Mouse (Mus musculus) frontal cortex, adult (tissue): ENCODE measurements around the gene Olfr576.

Source experiments
- ATAC-seq: cut with Nextera tagmentation; 2 replicates; pipeline ENCODE4 v1.9.2; 2017; ENCODE audit warnings: mild to moderate bottlenecking, moderate library complexity, mixed read lengths; ENCODE audit not compliant: low TSS enrichment

Gene Olfr576

DNA sequence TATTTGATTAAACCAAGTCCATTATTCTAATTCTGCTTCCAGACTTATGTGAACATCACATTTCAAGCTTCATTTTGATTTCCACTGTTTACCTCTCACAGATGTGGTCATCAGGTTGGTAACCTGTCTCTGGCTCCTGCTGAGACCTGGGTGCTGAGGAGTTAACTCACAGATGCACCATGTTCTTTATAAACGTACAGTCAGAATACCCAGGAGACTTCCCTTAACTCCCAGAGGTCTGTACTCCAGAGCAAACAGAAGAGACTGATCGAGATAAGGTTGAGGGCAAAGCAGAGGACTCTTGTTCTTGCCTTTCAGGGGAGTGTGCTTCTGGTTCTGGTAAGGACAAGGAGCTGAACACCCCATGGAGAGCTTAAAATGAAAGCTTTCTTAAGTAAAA is at the start of gene Olfr576:
Olfr576 (plus strand) TSS at position 301 of the 400 bp plus-strand sequence.
- no peak for ATAC-seq

DNA sequence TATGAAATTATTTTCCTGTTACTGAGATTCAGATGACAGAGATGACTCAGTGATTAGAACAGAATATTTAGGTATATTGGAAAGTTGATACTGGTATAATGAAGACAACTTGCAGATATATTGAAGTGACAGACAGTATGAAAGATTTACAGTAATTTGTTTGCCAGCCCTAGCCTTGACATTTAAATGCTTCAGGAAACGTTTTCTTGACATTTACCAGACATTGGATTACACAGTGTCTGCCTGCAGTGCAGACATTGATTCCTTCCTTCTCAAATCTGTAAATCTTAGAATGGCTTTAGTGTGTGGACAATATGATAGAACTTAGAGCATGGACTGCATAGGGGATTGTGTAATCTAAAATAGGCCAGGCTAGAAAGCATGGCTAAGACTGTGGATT is 47.2 kb upstream of the Olfr576 start:
- ATAC-seq: no peak

DNA sequence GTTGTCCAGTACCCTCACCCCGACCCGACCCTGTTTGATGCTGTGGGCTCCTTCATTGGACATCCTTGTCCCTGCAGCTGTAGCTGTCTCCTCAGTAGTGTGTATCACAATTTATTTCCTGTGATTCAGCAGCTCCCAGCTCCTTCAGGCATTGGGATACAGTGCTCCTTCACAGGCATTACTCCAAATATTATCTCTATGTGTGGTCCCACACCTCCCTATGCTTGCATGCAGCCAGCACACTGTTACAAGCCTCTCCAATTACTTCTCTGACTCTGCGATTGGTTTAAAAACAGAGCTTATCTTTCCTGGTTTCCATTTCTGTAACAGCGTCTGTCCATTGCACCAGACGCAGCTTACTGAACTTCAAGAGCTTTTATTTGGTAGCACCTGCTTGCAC is 46.1 kb upstream of the Olfr576 start:
- ATAC-seq: no peak

DNA sequence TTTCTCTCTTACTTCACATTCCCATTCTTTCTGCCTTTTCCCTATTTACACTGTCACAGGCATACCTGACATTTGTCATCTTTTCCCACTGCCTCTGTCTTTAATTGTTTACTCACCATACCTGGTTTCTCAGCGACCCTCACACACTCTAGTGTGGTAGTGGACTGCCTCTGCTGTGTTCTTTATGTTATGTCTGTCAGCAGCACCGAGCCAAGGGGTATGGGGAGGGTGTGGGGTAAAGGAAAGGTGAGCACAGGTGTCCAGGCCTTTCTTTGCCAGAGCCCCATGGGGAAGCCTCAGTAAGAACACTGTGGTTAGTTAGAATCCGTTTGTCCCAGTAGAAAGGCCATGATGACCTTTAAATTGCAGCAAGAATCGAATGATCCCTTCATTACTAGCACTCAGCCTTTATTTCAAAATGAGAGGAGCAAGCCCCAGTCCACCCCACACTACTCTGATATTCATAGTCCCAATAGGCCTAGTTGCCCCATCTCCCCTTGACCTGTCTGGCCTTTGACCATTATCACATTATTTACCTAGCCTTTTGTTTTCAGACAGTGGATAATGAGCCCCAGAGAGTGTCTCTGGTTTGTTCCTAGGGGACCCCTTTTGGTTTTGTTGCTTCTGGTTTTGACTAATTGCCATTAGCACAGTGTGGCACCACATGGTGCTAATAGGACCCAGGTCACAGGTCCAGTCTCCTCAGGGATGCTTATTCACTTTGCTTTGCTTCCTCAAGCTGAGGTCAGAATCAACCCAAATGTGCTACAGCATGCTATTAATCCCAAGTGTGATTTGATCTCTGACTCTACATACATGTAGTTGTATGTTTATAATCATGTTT is 45.2 kb upstream of the Olfr576 start, which contains the start of gene Olfr571:
Olfr571 (minus strand) TSS at position 505 of the 844 bp plus-strand sequence.
- ATAC-seq: no peak

DNA sequence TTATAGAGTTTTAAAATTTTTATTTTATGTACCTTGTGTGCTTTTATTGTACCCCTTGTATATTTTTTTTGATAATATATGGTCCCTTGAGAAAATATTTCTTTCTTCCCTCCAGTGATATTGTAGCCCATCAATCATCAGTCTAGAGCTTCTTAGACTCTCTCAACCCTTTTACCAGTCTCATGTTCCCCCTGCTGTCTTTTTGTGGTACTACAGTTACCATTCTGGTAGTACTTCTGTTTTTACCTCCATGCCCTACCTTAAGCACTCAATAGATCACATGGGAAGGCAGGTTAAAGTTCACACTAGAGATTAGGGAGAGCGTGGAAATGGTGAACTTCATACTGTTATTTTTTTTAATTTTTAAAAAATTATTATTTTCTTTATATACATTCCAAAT is 42.8 kb upstream of the Olfr576 start:
- ATAC-seq: peak; percentile 73

DNA sequence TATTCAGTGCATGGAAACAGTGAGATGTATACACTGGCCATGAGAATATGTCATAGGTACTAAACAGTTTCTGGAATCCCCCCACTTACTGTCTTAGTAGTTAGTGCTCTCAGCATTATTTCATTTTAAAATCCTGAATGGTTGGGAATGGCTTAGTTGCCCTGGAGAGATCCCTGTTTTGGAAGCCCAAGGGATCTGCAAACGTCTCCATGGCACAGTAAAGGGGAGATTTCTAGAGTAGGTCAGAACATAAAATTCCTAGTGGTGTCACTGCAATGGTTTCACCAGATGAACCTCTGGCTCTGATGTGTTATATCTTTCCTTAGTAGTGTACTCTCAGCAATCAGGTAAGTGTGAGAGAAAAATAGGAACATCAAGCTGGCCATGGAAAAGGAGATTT is 38.4 kb upstream of the Olfr576 start, which contains the start of gene Olfr572:
Olfr572 (plus strand) TSS at position 301 of the 400 bp plus-strand sequence.
- no peak for ATAC-seq

DNA sequence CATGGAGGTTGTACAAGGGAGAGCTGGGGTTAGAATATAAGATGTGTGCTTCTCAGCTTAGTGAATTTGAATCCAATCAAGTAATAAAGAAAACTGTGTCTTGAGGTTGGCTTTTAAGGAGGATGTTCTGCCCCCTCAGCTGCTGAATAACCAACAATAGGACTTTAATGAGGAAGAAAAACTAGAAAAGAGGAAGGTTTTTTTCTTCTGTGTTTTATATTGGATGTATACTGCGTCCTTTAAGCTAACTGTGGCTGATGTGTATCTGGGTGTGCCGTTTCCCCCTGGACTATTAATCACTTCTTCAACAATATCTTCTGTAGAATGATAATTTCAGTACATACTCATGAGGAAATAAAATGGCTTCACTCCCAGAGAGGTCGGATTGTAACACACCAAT is 35.4 kb upstream of the Olfr576 start:
- ATAC-seq: no peak

DNA sequence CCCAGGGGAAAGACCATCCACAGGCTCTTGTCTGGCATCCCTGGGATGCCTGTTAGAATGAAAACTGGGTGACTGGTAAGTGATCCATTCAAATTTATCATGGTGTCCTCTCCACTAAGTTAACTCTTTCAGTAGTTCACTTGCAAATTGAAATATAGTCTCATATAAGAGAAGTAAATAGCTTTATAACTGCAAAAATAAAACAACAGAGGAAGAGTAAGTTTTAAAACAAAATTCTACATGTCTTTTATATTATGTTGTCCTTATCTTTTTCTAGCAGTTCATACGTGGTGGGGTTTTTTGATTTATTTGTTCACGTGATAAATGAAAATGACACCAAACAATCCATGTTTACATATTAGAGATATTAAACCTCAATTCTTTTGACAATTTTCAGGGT is 20.0 kb upstream of the Olfr576 start, which contains the start of gene Olfr573-ps1:
Olfr573-ps1 (minus strand) TSS at position 101 of the 400 bp plus-strand sequence.
- ATAC-seq: no peak

DNA sequence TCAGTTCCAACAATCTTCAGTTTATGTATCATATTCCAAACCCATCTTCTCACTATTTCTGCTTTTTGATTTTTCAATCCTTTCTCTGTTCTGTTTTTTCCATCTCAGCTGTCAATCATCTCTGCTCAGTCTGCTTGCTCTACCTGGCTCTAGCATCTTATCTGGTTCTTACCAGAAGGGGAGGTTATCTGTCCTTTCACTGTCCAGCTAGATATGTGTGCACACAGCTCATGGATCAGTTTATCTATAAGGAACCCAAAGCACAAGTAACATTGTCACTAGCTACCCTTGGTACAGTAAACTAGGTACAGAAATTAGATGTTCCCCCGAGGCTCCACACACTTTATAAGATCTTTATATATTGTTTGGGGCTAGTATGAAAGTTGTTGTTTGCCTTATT is 19.0 kb upstream of the Olfr576 start:
- no peak for ATAC-seq

DNA sequence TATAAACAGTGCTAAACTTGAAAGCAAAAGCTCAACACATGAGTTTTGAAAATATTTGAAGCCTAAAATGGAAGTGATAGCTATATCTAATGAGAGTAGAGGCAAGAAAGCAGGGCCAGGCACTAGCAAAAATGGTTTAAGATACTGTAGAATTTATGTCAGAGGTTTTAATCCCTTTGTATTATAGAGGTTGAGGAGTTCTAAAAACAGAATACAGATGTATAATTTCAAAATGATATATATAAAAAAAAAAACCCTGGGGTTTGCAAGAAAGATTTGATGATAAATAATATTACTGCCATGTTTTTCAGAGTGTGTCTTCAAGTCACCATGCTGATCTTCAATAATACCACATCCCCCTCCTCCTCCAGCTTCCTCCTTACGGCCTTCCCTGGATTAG is 14.3 kb upstream of the Olfr576 start, which contains the start of gene Olfr574:
Olfr574 (plus strand) TSS at position 301 of the 400 bp plus-strand sequence.
- ATAC-seq: no peak

DNA sequence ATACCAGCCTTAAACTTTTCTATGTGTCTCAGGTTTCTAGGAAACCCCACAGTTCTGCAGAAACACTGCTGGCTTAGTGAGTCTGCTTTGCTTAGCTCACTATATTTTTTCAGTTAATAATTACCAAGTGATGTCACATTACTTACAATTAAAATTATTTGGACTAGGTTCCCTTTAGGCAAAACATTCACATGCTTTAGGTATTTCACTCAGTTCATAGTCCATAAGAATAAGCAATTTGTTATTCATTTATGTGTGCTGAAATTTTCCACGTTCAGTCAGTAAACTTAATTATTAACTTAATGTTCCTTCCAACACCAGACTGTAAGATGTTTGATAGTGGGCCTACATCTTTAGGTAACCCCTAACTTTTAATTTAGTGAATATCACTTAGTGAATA is 11.7 kb upstream of the Olfr576 start:
- ATAC-seq: no peak

DNA sequence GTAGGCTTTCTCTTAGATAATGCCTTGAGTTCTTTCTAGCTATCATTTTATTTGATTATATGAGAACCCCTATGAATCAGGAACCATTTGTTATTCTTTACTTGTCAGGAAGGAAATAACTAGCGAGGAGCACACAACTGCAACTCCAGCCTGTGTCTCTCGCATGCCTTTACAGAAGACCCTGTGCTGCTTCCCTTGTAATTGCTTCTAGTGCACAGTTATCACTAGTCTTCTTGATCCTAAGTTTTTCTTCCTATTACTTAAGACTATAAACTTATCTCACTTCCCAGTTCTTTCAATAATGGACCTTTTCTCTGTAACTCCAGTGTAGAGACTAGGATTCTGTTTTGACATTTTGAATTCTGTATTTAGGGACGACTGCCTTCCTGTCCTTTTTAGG is 4.3 kb upstream of the Olfr576 start:
- ATAC-seq: no peak

DNA sequence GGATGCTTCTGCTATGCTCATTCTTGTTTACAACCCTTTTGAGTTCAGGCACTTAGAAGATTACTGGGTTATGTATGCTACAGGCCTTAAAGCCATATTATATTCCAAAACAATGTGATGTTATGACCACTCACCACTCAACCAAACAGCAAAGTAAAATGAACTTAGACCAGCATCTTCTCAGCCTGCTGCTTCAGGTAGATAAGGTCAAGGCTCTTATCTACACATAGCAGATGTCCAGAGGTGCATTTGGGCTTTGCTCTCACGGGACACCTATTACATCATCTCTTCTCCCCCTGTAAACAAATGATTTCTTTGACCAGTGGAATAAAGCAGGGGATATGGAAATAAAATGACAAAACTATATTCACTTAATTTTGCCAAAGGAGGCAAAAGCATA is 3.9 kb upstream of the Olfr576 start, which contains the start of gene Olfr575:
Olfr575 (minus strand) TSS at position 183 of the 400 bp plus-strand sequence.
- no peak for ATAC-seq

DNA sequence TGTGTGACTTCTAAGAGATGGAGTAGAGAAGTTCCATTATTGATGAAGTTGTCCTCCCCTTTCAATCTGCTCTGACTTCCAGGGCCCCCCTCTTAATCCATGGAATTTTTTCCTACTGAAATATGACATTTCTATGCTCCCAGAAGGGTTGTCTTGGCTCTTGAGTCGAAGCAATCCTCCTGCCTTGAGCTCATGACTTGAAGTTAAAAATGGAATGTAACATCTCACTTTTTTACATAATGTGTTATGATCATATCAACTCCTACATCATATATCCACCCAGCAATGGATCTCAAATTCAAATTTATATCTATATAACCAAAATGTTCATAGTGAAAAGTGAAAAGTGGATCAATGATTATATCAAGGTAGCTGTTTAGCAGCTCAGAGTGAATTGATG is 11.9 kb downstream of the Olfr576 start:
- peak; percentile 93 for ATAC-seq

DNA sequence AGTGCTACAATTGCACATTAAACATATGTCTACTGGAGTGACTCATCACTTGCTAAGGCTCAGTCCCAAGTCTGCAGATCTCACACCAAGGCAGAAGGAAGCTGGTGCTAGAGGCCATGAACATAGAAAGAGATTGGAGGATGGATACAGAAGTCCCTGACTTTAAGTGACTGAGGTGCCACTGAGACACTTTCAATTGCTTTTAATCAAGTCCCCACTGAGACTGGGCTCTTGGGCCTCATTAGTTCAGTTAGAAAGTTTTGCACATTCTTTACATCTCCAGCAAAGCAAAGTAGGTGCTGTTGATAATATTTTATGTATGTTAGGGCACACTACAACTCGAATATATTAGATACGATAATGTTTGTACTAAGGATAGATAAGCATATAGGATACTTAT is 13.4 kb downstream of the Olfr576 start, which contains the start of gene Olfr577:
Olfr577 (minus strand) TSS at position 101 of the 400 bp plus-strand sequence.
- ATAC-seq: peak; percentile 88

DNA sequence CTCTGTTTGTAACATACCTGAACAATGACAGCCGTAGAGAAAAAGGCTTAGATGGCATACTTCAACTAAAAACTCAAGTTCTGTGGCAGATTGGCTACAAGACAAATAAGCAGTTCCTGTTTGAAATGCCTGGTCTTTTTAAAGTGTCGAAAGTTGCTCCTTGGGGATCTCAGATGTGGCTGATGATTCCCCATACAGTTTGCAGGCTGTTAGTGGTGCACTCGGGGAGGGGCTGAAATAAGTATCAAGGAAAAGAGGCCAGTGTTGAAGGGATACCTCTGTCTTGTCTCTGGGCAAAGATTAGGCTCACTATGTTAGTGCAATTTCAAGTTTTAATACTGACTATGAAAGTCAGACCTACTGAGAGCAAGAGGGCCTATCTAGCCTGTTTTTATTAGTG is 26.8 kb downstream of the Olfr576 start, which contains the start of gene Olfr578:
Olfr578 (minus strand) TSS at position 101 of the 400 bp plus-strand sequence.
- no peak for ATAC-seq
